Mouse (Mus musculus) telencephalon, adult 2 months (tissue): Measurements from ENCODE around the gene Maff.

Experiments
- DNase-seq: peaks from one replicate; pipeline ENCODE4 v3.0.0-alpha.2; 2011; ENCODE audit warnings: low read depth, low spot score

The Maff gene

DNA sequence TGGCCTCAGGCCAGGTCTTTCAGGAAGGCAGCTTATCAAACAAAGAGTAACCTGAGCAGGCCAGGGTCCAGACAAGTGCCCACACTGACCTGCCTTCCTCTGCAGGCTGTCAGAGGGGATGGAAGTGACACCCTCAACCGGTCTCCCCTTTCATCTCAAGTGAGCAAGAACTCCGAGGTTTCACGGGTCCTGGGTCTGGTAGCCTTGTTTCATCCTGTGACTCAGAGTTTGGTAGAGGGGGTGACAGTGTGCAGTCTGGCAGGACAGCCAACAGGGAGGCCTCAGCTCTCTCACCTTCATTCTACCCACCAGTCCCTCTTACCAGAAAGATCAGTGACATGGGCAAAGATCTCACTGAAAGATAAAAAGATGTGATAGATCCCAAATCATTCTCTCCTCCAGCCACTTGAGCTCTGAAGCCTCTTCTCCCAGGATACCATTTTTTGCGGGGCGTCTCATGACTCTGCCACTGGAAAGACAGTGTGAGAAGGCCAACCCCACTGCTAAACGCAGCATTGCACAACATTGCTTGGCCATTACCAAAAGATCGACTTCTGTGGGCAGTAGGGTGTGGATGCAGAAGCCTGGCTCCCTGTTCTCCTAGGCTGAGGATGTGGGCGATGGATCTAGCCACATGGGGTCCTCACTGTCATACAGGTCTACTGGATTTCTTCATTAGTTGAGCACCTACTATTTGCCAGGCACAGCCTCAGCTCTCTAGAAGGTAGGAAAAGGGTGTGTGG is at the start of gene Maff:
Gene Maff (plus strand): TSS at position 571 of the 743 bp plus-strand sequence.
- DNase-seq = no peak

DNA sequence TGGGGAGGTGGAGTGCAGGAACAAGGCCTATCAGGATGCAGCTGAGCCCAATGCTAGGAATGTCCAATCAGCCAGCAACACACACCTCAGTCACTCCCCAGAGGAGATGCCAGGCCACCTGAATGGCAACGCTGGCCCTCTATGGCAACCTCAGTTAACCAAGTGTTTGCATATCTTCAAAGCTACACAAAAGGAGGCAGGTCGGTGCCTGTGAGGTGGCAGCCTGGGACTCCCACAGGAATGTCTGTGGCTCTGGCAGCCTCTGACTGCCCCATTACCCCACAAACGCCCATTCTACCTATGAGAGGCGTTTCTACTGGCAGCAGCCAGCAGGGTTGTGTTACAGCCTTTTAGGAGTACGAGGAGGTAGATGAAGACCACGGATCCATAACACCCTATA is 47.9 kb upstream of the Maff start:
- DNase-seq = no peak

DNA sequence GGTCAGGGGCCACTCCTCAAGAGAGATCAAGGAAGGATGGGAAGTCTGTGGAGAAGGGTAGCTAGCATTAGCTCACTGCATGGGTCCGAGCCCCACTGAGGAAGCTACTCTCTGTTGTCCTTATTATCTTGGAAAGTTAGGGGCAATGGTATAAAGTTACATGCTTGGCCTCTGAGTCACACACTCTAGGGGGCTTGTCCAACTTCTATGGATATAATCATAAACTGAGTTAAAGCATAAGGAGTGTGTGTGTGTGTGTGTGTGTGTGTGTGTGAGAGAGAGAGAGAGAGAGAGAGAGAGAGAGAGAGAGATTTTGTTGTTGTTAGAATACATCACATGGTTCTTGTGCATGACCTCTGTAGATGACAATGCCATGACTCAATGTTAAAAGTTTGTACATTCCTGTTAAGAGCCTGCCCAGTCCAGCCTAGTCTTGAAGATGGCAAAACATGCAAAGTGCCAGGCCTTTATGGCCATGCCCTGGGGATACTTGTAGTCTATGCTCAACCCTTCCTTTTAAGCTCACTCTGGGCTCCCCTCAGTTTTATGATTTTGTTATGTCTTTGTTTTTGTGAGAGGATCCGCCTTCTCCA is 46.8 kb upstream of the Maff start:
- no peak for DNase-seq

DNA sequence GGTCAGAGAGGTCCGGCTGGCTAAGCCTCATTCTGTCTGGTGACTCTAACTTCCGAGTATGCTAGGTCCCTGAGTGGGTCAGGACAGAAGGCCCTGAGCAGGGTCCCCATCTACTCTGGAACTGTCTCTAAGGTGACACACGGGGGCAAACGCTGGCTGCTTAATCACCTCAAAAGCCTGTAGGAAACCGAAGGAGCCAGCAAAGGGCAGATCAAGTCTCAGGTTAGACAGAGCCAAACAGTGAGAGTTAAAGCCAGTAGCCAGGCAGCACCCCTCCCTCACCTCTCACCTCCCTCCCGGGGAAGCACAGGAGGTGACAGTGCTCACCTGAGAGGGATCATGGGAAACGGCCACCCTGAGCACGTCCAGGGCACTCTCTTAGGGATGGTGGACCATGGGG is 42.7 kb upstream of the Maff start:
- DNase-seq = no peak

DNA sequence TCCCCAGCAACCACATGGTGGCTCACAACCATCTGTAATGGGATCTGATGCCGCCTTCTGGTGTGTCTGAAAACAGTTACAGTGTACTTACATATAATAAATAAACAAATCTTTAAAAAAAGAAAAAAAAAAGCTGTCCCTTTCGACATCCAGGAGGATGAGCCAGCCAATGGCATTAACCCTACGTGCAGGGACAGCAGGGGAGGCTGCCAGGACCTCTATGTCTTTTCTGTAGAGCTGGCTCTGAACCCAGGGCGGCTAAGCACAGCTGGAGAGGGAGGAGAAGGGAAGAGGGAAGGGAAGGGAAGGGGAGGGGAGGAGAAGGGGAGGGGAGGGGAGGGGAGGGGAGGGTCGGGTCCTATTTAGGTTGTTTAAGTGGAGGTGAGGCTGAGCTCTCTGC is 41.6 kb upstream of the Maff start:
- DNase-seq = no peak

DNA sequence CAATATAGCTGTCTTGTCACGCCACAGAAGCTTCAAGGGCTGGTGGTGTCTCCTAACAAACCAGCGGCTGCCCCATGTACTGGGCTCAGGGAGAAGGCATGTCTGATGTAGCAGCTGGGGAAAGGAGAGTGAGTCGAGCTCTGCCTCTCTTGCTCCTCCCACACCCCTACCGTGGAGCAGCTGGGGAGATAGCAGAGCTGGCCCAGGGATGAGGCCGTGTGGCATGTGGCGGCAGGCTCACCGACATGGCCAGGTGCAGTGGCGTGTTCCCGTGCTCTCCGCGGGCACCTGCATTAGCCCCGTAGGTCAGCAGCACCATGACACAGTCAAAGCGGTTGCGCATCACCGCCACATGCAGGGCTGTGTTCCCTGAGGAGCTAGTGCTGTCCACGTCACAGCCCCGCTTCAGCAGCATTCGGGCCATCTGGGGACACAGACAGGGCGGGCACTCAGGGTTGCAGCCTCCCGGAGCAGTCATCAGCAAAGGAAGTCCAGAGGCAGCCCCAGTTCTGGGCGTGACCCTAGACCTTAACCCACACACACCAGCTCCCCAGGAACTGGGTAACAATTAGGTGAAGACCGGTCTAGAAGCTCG is 40.3 kb upstream of the Maff start:
- no peak for DNase-seq

DNA sequence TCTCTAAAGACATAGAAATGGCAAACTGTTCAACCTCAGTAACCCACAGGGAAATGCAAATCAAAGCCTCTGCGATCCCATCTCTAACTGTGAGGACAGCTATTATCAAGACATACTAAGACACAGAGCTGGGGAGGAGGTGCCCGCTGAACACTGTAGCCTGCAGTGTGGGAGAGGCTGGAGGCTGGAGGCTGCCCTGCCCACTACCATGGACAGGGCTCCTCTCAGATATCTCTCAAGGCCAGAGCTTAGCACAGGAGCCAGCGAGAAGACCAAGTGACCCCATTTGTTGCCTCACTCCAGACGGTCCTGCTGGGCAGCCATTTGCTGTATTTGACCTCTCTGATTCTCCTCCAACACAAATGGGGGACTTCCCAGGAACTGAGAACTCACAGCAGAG is 38.6 kb upstream of the Maff start:
- no peak for DNase-seq

DNA sequence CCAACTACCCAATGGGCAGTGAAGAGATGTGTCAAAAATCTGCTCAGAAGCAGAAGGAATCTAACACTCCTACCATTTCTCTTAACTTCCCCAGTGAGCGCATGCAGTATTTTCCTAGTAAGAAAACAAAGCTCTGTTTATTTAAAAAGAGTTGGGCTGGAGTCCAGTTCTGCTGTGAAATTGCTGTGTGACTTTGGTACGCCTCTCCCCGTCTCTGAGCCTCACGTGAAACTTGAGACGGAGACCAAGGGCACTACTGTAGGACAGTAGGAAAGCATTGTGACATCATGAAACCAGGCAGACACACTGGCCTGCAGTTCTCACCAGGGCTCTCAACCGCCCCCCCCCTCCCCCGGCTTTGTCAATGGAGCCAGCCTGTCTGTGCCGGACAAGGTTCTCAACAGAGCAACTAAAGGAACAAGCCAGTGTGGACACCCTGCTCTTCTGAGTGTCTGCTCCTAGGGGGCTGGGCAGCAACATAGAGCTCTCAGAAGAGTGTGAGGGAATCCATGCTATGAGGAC is 32.5 kb upstream of the Maff start:
- DNase-seq = no peak

DNA sequence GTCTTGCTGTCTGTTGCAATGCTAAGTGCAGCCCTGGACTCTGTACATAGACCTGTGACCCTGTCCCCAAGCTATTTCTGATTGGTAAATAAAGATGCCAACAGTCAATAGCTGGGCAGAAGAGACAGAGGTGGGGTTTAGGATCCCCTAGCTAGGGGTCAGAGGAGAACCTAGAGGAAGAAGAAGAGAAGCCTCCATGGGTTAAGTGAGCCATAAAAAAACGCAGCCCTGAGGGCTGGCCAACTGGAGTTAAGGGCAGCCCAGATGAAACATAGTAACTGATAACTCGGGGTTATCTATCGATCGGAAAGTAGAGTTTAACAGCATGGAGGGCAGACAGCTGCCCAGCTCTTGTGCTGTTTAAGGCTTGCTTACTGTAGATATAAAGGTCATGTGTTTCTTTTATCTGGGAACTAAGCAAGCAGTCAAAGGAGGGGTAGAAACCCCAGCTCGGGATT is 24.7 kb upstream of the Maff start:
- no peak for DNase-seq

DNA sequence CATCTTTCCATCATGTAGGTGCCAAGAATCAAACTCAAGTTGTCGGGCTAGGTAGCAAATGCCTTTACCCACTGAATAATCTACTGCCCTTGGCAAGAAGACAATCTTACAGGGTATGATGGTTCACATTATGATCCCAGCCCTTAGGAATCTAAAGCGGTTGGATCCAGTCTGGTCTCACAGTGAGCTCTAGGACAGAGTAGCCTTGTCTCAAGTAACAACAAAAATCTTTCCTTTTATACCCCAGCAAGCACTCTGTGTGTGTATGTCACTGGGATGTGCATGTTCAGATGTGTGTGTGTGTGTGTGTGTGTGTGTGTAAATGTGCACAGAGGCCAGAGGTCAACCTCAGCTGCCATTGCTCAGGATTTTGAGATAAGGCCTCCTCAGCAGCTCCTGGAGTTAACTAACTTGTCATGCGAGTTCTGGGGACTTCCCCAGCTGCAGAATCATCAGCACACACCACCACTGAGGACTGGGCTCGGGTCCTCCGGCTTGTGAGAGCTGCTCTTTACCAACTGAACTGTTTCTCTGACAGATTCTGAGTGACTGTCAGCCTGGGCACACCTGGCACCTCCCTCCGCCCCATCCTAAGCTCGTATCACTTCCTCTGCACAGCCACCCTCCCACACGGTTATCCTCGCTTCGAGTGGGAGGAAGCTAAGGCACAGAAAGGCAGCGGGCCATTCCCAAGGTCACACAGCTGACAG is 24.0 kb upstream of the Maff start:
- no peak for DNase-seq

DNA sequence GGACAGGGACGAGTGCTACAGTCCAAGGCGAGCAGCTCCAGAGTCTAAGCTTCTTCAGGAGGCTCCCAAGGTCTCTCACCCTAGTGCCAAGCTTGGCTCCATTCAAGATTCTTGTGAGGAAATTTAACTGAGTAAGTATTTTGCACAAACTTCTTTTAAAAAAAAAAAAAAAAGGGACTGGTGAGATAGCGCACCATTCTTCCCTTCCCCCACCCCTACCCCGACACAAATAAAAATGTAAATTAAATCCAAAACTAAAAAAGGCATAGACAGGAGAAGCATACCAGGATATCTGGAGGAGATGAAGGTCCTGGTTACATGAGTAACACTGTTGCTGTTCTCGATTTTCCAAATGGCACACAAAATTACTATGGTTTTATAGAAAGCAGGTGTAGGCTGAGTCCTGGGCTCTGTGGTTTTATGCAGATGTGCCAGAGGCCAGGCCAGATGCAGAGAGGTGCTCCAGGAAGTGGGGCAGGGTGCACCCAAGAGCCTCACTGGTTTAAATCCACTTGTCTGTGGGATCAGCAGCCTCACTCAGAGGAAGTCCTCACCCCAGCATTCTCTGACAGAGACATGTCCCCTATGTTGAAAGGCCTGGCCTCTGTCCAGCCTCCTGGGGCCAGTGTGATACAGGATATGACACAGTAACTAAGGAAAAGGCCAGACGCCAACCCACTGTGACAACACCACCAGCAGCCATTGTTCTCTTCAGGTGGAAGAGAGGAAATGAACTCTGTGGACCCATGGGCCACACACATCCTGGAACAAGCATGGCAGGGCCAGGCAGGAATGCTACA is 23.2 kb upstream of the Maff start:
- no peak for DNase-seq

DNA sequence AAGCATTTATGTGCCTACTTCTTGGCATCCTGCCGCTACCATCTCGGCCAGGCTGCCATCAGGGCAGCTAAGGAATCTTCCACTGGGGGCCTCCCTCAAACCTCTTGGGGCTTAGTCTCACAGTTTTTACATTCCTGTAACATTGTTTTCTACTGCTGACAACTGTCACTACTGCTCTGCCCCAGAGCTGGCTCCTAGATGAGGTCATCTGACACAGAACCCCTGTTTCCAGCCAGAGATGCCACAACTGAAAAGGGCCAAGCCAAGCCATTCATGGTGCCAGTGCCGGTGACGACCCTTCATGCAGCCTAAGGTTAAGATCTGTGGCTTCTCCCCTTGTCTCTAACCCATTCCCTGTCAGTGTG is 22.6 kb upstream of the Maff start:
- DNase-seq = no peak

DNA sequence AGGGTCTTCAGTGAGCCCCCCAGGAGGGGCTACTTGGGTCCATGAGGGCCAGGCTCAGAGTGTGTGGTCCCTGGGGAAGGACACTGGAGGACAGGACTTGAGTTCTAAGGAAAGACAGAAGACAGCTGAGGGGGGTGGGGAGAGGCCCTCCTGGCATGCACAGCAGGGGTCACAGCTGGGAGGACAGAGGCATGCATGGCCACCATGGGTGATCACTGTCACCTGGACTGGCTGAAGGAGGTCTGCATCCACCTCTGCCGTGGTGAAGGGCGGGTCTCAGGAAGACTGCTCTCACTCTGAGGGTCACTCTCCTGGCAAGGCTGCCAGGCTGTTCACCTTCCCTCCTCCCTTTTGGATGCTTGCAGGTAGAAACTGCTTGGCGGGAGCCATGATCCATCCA is 22.0 kb upstream of the Maff start:
- no peak for DNase-seq

DNA sequence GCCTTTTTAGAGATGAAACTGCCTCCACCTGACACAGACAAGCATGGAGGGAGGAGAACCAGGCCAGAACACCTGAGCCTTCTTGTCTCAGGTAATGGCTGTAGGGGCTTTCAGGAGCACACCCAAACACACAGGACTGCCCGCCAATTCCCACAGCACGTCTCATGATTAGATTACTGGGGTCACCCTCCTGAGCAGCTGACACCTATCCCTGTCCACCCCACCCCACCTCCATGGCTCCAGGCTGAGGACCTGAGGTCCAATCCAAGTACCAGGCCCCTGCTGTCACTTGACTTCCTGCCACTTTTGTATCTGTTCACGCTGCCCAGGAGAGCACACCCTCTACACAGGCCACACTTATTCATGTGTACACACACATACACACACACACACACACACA is 20.7 kb upstream of the Maff start:
- DNase-seq = no peak

DNA sequence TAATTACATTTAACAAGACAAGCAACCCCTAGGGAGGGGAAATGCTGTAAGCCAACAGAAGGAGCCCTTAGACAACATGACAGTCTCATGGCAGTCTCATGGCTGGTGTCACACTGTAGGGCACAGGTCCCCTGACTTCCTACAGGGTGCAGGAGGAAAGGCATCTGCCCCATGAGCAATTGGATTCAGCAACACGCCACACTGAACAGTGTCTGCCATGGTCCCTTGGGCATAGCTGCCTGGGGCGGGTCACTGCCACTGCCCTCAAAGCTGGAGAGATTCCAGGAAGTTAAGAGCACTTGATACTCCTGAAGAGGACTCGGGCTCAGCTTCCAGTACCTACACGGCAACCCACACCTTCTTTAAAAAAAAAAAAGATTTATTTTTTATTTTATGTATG is 20.2 kb upstream of the Maff start:
- DNase-seq = no peak

DNA sequence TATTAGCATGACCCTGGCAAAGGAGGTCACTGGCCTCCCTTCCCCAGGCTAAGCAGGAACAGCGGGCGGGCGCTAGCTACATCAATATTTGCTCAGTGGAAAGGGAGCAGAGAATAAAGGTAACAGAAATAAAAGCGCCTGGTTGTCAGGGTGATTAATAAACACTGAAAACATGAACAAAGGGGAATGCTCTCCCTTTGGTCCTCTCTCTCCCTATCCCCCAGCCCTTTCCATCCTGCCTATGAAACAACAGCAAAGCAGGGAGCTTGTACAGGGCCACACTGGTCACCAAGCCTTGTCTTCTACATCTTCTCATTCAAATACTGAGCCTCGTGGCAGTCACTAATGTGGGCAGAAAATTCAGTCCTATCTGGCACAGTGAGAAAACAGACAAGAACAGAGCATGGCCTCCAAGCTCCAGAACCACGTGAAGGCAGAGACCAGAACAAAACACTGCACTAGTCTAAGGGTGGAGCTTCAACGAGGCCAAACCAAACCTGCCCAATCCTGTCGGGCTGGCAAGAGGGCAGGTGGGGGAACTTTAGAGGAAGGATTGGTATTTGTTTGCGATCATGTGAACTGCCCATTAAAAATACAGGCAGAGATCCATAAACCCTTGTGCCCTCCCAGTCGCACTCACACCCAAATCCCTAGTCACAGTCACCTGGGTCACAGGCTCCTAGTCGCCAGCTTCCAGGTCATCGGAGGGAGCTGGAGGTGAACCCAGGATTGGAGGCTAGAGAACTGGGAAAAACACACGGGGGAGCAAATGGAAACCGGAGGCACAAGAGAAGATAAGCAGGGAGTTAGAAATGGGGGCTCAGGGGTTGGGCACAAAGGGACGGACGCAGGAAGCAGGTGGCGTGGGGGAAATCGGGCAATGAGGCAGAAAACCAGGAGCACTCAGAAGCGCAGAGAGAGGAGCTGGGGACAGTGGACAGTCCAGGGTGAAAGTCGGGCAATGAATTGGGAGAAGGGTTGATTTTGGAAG is 19.2 kb upstream of the Maff start:
- DNase-seq = no peak

DNA sequence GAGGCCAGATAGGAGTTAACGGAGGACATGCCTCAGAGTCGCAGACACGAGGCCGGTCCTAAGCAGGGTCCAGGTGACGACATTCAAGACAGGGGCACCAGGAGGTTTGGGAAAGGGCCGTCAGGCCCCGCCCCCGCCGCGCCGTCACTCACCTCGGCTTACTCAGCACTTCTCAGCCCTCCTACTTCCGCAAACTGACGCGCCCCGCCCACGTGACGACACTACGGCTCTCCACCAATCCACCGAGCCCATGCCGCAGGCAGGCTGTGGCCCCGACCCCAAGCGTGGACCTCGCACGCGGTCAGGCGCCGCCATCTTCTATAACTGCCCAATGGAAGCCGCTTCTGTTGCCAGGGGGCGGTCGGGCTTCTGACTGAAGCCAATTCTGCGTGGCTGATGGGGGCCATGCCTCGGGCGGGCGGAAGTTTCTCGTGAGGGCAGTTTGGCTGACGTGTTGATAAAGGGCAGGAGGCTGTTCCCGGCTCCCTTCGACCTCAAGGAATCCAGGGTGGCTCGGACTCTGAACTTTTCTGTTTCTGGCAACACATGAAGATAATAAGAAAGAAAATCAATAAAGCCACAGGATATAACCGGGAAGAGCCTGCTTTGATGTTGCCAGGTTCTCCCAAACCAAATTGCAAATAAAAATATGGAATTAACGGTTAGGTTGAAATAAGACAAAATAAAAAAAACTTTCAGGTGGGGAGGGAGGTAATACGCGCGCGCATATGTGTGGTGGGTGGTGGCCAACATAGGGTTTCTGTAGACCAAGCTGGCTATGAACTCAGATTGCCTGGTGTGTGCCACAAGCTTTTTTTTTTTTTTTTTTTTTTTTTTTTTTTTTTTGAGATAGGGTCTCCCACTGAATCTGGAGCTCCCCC is 18.1 kb upstream of the Maff start, which contains the start of gene Pla2g6:
Gene Pla2g6 (minus strand): TSS at position 333 of the 881 bp plus-strand sequence.
- DNase-seq = peak; percentile 97

DNA sequence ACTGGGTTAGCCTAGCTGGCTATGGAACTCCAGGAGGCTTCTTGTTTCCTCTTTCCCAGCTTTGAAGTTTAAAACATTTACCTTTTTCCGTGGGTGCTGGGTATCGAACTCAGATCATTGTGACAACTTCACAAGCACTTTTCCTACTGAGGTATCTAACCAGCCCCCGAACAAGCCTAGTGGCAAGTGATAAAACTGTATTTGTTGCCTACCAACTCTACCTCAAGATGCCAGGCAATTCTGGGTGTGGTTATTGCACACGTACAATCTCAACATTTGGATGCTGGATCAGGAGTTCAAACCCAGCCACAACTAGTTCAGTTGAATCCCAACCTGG is 17.5 kb upstream of the Maff start:
- no peak for DNase-seq

DNA sequence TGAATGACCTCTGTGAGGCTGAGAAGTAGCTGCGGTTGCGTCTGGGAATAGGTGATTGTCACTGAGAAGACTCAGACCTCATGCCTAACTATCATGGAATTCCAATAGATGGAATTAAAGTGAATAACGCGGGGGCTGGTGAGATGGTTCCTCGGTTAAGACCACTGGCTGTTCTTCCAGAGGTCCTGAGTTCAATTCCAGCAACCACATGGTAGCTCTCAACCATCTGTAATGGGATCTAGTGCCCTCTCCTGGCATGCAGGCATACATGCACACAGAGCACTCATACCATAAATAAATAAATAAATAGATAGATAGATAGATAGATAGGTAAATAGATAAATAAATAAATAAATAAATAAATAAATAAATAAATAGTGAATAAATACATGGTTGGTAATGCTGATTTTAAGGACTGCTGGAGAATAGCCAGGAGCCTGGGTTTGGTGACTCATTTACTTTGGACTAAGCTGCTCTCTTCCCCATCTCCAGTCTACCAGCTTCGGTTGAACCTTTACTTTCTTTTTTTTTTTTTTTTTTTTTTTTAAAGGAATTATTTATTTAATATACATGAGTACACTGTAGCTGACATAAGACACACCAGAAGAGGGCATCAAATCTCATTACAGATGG is 17.0 kb upstream of the Maff start:
- no peak for DNase-seq
